Mouse (Mus musculus) forebrain, postnatal 0 days (tissue): Measurements from ENCODE around the gene Mlkl. TPM values are rescaled to one million over a fixed set of nuclear protein-coding genes. Genes with fewer than 3 reads are reported as not detected.

Experiments used
- ATAC-seq: fragments of 200-750 bp; cut with Nextera tagmentation; 2 replicates; pipeline ENCODE4 v1.8.0; 2017; ENCODE audit warnings: mild to moderate bottlenecking, moderate library complexity
- DNase-seq: peaks from one replicate; pipeline ENCODE4 v3.0.0-alpha.2; 2015
- H3K27ac ChIP-seq: fragments of 300-500 bp; sonication (generic); 2 replicates; pipeline ENCODE4 v1.5.1; 2014; ENCODE audit warnings: low read depth, mild to moderate bottlenecking, antibody characterized with exemption, low read length, moderate library complexity, mixed read lengths
- H3K27me3 ChIP-seq: fragments of 300-500 bp; sonication (generic); 2 replicates; pipeline ENCODE4 v1.6.1; 2014; ENCODE audit warnings: mild to moderate bottlenecking, low read length, mixed read lengths; ENCODE audit not compliant: insufficient read depth
- H3K36me3 ChIP-seq: fragments of 300-500 bp; sonication (generic); 2 replicates; pipeline ENCODE4 v1.6.1; 2014; ENCODE audit warnings: mild to moderate bottlenecking, moderate library complexity; ENCODE audit not compliant: insufficient read depth
- H3K4me1 ChIP-seq: fragments of 300-500 bp; sonication (generic); 2 replicates; pipeline ENCODE4 v1.6.1; 2014; ENCODE audit warnings: antibody characterized with exemption; ENCODE audit not compliant: insufficient read depth
- H3K4me2 ChIP-seq: fragments of 300-500 bp; sonication (generic); 2 replicates; pipeline ENCODE4 v1.6.1; 2014; ENCODE audit warnings: low read depth, mild to moderate bottlenecking, moderate library complexity
- H3K4me3 ChIP-seq: fragments of 300-500 bp; sonication (generic); 2 replicates; pipeline ENCODE4 v1.5.1; 2014; ENCODE audit warnings: low read depth, low read length, mixed read lengths
- H3K9ac ChIP-seq: fragments of 300-500 bp; sonication (generic); 2 replicates; pipeline ENCODE4 v1.6.1; 2014; ENCODE audit warnings: mild to moderate bottlenecking
- H3K9me3 ChIP-seq: fragments of 300-500 bp; sonication (generic); 2 replicates; pipeline ENCODE4 v1.6.1; 2016; ENCODE audit warnings: low read length
- CTCF ChIP-seq: sonication (generic); IDR thresholded peaks from 2 replicates; pipeline ENCODE4 v1.5.1; 2016; ENCODE audit warnings: antibody characterized with exemption, control low read depth, low read depth
- WGBS: fragments of 180-500 bp; shearing (Covaris S2); extraction: QIAGEN DNeasy Blood & Tissue Kit; methylation state at CpG from one replicate; pipeline ENCODE4 v1.1.7; 2014; 5-methylcytosine and 5-hydroxymethylcytosine counted together
- polyA plus RNA-seq: library from polyadenylated mRNA; unstranded; fragments of >200 nt; fragmentation: Nextera tagmentation; extraction: Ambion mirVana; gene quantifications from 2 replicates; pipeline ENCODE4 v1.2.1, GENCODE M21; 2015
- total RNA-seq: library from RNA; depleted of rRNA; stranded (reverse); fragments of >200 nt; gene quantifications from 2 replicates; pipeline ENCODE4 v1.2.3, GENCODE M21; 2014; rRNA removed

The Mlkl gene
- total RNA-seq = 1.4 TPM in 2 replicates
- polyA plus RNA-seq = 0.54 and 0.94 TPM in 2 replicates

- no peaks in the 10 kb centered on the region for H3K4me1 ChIP-seq
- no peaks in the 10 kb centered on the region for H3K9me3 ChIP-seq
- ATAC-seq = no peak
- no peak within 1 kb of the TSS for H3K27ac ChIP-seq
- no peaks in the 10 kb centered on the region for H3K36me3 ChIP-seq
- under 1% methylated on average over 29 of the region's 29 CpGs for WGBS
- peak within 1 kb of the TSS; percentile 48 for H3K4me2 ChIP-seq
- 0 out of 2 replicates have a peak within 1 kb of the TSS, but pooled peaks have one; percentile 3 for H3K9ac ChIP-seq
- DNase-seq = peak; percentile 22
- peaks cover 14% of the 10 kb centered on the region for H3K27me3 ChIP-seq
- TF ChIP-seq CTCF = no peak
- peak within 1 kb of the TSS; percentile 33 for H3K4me3 ChIP-seq
Observed at GRCm38 (mm10) chr8:111337890-111338347, at the start of gene Mlkl. Gene Mlkl, minus strand, starts transcription at chr8:111338177.

- H3K27me3 ChIP-seq = no peaks in the 10 kb centered on the region
- WGBS = 62% methylated on average over 9 of the region's 9 CpGs
- H3K27ac ChIP-seq = no peak overlapping the region
- H3K9ac ChIP-seq = no peak overlapping the region
- no peak for ATAC-seq
- H3K4me2 ChIP-seq = no peak overlapping the region
- no peak for TF ChIP-seq CTCF
- no peak for DNase-seq
- H3K4me1 ChIP-seq = no peaks in the 10 kb centered on the region
- no peaks in the 10 kb centered on the region for H3K36me3 ChIP-seq
- H3K9me3 ChIP-seq = no peaks in the 10 kb centered on the region
- H3K4me3 ChIP-seq = no peak overlapping the region
Observed at GRCm38 (mm10) chr8:111385915-111386314, 47.9 kb upstream of the Mlkl start.

GRCm38 (mm10) chr8:111384628-111385027, 46.7 kb upstream of the Mlkl start:
- Histone ChIP-seq H3K9me3 (no peaks in the 10 kb centered on the region), H3K36me3 (no peaks in the 10 kb centered on the region), H3K27ac (no peak overlapping the region), H3K4me1 (no peaks in the 10 kb centered on the region), H3K27me3 (no peaks in the 10 kb centered on the region), H3K4me2 (no peak overlapping the region), H3K9ac (no peak overlapping the region), H3K4me3 (no peak overlapping the region)
- WGBS = 47% methylated on average over 2 of the region's 2 CpGs
- TF ChIP-seq CTCF = no peak
- ATAC-seq (no peak), DNase-seq (no peak)

DNA sequence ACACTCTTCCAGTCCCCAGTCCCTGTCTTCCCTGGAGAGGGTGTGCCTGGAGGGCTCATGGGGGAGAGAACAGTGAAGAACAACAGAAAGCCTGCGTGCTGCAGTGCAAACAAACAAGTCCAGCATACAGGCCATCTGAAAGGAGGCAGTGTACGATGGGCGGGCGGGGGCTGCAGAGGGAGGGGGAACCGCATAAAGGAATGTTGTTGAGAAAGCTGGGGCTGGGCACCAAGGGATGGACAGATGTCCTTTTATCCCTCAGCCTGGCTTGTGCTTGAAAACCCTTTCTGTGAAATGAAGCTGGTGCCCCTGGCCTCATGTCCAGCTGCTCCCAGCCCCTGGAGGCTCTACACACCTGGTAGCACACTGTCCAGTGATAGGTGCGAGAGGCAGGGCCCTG, 37.2 kb upstream of the Mlkl start:
- H3K9me3 ChIP-seq = no peaks in the 10 kb centered on the region
- no peaks in the 10 kb centered on the region for H3K27me3 ChIP-seq
- no peak overlapping the region for H3K9ac ChIP-seq
- H3K36me3 ChIP-seq = no peaks in the 10 kb centered on the region
- ATAC-seq (no peak), DNase-seq (no peak)
- 54% methylated on average over 6 of the region's 6 CpGs for WGBS
- no peak overlapping the region for H3K4me2 ChIP-seq
- no peak overlapping the region for H3K4me3 ChIP-seq
- H3K27ac ChIP-seq = no peak overlapping the region
- no peaks in the 10 kb centered on the region for H3K4me1 ChIP-seq
- TF ChIP-seq CTCF = no peak

DNA sequence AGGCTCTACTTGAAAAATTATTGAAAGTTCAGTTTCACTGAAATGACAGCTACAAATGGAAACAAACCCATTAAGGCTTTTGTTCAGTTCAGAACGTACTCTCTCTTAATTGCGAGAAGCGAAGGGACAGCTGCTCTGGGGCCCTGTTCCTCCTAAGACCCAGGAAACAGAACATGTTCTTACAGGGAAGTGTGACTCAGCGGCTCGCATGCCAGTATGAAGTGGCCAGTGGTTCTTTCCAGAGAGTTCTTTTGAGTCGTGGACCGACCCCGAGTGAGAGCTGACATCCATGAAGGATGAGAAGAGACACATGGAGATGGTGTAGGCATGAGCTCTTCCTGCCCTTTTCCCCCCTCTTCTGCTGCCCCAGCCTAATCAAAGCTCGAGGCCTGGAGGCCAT, 31.7 kb upstream of the Mlkl start:
- H3K4me1 ChIP-seq = no peaks in the 10 kb centered on the region
- no peak overlapping the region for H3K4me2 ChIP-seq
- no peak overlapping the region for H3K4me3 ChIP-seq
- H3K27me3 ChIP-seq = no peaks in the 10 kb centered on the region
- H3K27ac ChIP-seq = no peak overlapping the region
- no peaks in the 10 kb centered on the region for H3K36me3 ChIP-seq
- H3K9ac ChIP-seq = no peak overlapping the region
- DNase-seq (no peak), ATAC-seq (no peak)
- H3K9me3 ChIP-seq = no peaks in the 10 kb centered on the region
- no peak for TF ChIP-seq CTCF
- WGBS = 88% methylated on average over 9 of the region's 9 CpGs

DNA sequence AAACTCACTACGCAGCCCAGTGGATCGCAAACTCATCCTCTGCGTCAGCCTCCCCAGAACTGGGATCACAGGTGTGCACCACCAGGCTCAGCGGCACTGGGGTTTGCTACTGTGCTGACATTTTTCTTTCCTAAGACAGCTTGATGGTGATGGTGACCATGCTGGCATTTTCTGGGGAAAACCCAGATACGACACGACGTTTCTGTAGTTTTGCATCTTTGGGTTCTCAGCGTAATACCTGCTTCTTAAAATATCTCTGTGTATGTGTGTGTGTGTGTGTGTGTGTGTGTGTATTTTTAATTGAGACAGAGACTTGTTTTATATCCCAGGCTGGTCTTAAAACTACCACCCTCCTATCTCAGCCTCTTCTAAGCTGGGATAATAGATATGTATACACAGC, 29.4 kb upstream of the Mlkl start:
- ATAC-seq (no peak), DNase-seq (no peak)
- no peaks in the 10 kb centered on the region for H3K36me3 ChIP-seq
- H3K4me3 ChIP-seq = no peak overlapping the region
- no peak overlapping the region for H3K27ac ChIP-seq
- no peaks in the 10 kb centered on the region for H3K4me1 ChIP-seq
- no peaks in the 10 kb centered on the region for H3K27me3 ChIP-seq
- WGBS = 83% methylated on average over 8 of the region's 8 CpGs
- H3K9ac ChIP-seq = no peak overlapping the region
- H3K9me3 ChIP-seq = no peaks in the 10 kb centered on the region
- TF ChIP-seq CTCF = no peak
- no peak overlapping the region for H3K4me2 ChIP-seq

- Histone ChIP-seq H3K4me2 (no peak overlapping the region), H3K9me3 (no peaks in the 10 kb centered on the region), H3K9ac (no peak overlapping the region), H3K4me1 (no peaks in the 10 kb centered on the region), H3K27me3 (no peaks in the 10 kb centered on the region), H3K27ac (no peak overlapping the region), H3K36me3 (no peaks in the 10 kb centered on the region), H3K4me3 (no peak overlapping the region)
- 41% methylated on average over 14 of the region's 14 CpGs for WGBS
- DNase-seq (no peak), ATAC-seq (no peak)
- no peak for TF ChIP-seq CTCF
Observed at GRCm38 (mm10) chr8:111366610-111367234, 28.7 kb upstream of the Mlkl start.
